Mouse (Mus musculus): ENCODE data around the gene Rgs8. TPM values are rescaled to one million over a fixed set of nuclear protein-coding genes. Genes with fewer than 3 reads are reported as not detected.

Gene Rgs8
- polyA plus RNA-seq, 2 experiments = 0.01 TPM; not detected in 1

GRCm38 (mm10) chr1:153742374-153743155 is 89.7 kb downstream of the Rgs8 start:
- H3K36me3 ChIP-seq (replicated peaks; ENCODE audit: control insufficient read depth, insufficient read depth, low read depth) = no peaks in the 10 kb centered on the region
- no peak overlapping the region for H3K27ac ChIP-seq
- no peaks in the 10 kb centered on the region; a peak in 1 of 4 replicates for H3K4me1 ChIP-seq (replicated peaks; ENCODE audit: control insufficient read depth in 2 of 2, insufficient read depth in 2 of 2, low read length in 1 of 2)
- no peak overlapping the region for H3K9ac ChIP-seq (replicated peaks)
- H3K9me3 ChIP-seq (ENCODE audit: control insufficient read depth, low read length) = no peaks in the 10 kb centered on the region
- H3K27me3 ChIP-seq (ENCODE audit: control insufficient read depth, insufficient read depth, low read length) = peaks cover 24% of the 10 kb centered on the region
- DNase-seq (ENCODE audit: low read depth in 3 of 3, low spot score in 3 of 3) (peak in 1 of 3 experiments; percentile 51), ATAC-seq (ENCODE audit: insufficient read depth) (no peak)
- TF ChIP-seq EP300 (IDR thresholded peaks at IDR 0.05; ENCODE audit: low read depth) = no peak
- TF ChIP-seq CTCF (IDR thresholded peaks at IDR 0.05; ENCODE audit: low read depth) = peak; percentile 83
- 39% methylated on average over 11 of the region's 11 CpGs for WGBS (ENCODE audit: insufficient replicate concordance)
- H3K4me3 ChIP-seq (ENCODE audit: insufficient read depth in 1 of 2, low read depth in 2 of 2, low read length in 2 of 2) = no peak overlapping the region
- H3K4me2 ChIP-seq (ENCODE audit: low read depth) = no peak overlapping the region

- Histone ChIP-seq H3K4me2 (ENCODE audit: low read depth) (no peak overlapping the region), H3K27me3 (ENCODE audit: control insufficient read depth, insufficient read depth, low read length) (peaks cover 4% of the 10 kb centered on the region), H3K27ac (no peak overlapping the region), H3K4me3 (ENCODE audit: insufficient read depth in 1 of 2, low read depth in 2 of 2, low read length in 2 of 2) (no peak overlapping the region), H3K9ac (replicated peaks) (no peak overlapping the region), H3K36me3 (replicated peaks; ENCODE audit: control insufficient read depth, insufficient read depth, low read depth) (no peaks in the 10 kb centered on the region), H3K4me1 (replicated peaks; ENCODE audit: control insufficient read depth in 2 of 2, insufficient read depth in 2 of 2, low read length in 1 of 2) (peaks cover 20 to 22% of the 10 kb centered on the region in 2 experiments), H3K9me3 (ENCODE audit: control insufficient read depth, low read length) (no peaks in the 10 kb centered on the region)
- ATAC-seq (ENCODE audit: insufficient read depth) (no peak), DNase-seq (ENCODE audit: low read depth in 3 of 3, low spot score in 3 of 3) (no peak)
- WGBS (ENCODE audit: insufficient replicate concordance) = 66% methylated on average over 14 of the region's 14 CpGs
- TF ChIP-seq CTCF (IDR thresholded peaks at IDR 0.05; ENCODE audit: low read depth) (no peak), EP300 (IDR thresholded peaks at IDR 0.05; ENCODE audit: low read depth) (no peak)
Observed at GRCm38 (mm10) chr1:153746119-153746670, 93.4 kb downstream of the Rgs8 start.

GRCm38 (mm10) chr1:153746728-153747127 is 93.9 kb downstream of the Rgs8 start:
- no peak overlapping the region for H3K4me2 ChIP-seq (ENCODE audit: low read depth)
- H3K27me3 ChIP-seq (ENCODE audit: control insufficient read depth, insufficient read depth, low read length) = peaks cover 2% of the 10 kb centered on the region; the same call in 1 of the 2 replicates
- DNase-seq (ENCODE audit: low read depth in 3 of 3, low spot score in 3 of 3) = peak in 2 of 3 experiments; percentile 47 to 58
- no peak for TF ChIP-seq EP300 (IDR thresholded peaks at IDR 0.05; ENCODE audit: low read depth)
- TF ChIP-seq CTCF (IDR thresholded peaks at IDR 0.05; ENCODE audit: low read depth) = peak; percentile 94
- no peak overlapping the region for H3K4me3 ChIP-seq (ENCODE audit: insufficient read depth in 1 of 2, low read depth in 2 of 2, low read length in 2 of 2)
- no peak overlapping the region for H3K27ac ChIP-seq
- 2% methylated on average over 12 of the region's 12 CpGs for WGBS (ENCODE audit: insufficient replicate concordance)
- ATAC-seq (ENCODE audit: insufficient read depth) = no peak
- H3K9me3 ChIP-seq (ENCODE audit: control insufficient read depth, low read length) = no peaks in the 10 kb centered on the region
- no peak overlapping the region for H3K9ac ChIP-seq (replicated peaks)
- H3K4me1 ChIP-seq (replicated peaks; ENCODE audit: control insufficient read depth in 2 of 2, insufficient read depth in 2 of 2, low read length in 1 of 2) = peaks cover 22 to 25% of the 10 kb centered on the region in 2 experiments
- no peaks in the 10 kb centered on the region for H3K36me3 ChIP-seq (replicated peaks; ENCODE audit: control insufficient read depth, insufficient read depth, low read depth)

- Histone ChIP-seq H3K9ac (replicated peaks) (no peak overlapping the region; the same call in 1 of the 2 replicates), H3K9me3 (ENCODE audit: control insufficient read depth, low read length) (no peaks in the 10 kb centered on the region), H3K36me3 (replicated peaks; ENCODE audit: control insufficient read depth, insufficient read depth, low read depth) (no peaks in the 10 kb centered on the region), H3K27me3 (ENCODE audit: control insufficient read depth, insufficient read depth, low read length) (no peaks in the 10 kb centered on the region), H3K4me2 (ENCODE audit: low read depth) (peak overlapping the region; percentile 73), H3K4me3 (ENCODE audit: insufficient read depth in 1 of 2, low read depth in 2 of 2, low read length in 2 of 2) (peak overlapping the region in 1 of 2 experiments; percentile 60; a peak in 2 of 4 replicates), H3K27ac (no peak overlapping the region), H3K4me1 (replicated peaks; ENCODE audit: control insufficient read depth in 2 of 2, insufficient read depth in 2 of 2, low read length in 1 of 2) (peaks cover 22 to 34% of the 10 kb centered on the region in 2 experiments)
- DNase-seq (ENCODE audit: low read depth in 3 of 3, low spot score in 3 of 3) (no peak), ATAC-seq (ENCODE audit: insufficient read depth) (no peak)
- TF ChIP-seq EP300 (IDR thresholded peaks at IDR 0.05; ENCODE audit: low read depth) (no peak), CTCF (IDR thresholded peaks at IDR 0.05; ENCODE audit: low read depth) (no peak)
- WGBS (ENCODE audit: insufficient replicate concordance) = 53% methylated on average over 12 of the region's 12 CpGs
Observed at GRCm38 (mm10) chr1:153747861-153748530, 95.2 kb downstream of the Rgs8 start.

Data from liver, embryonic 14.5 days (tissue).